Mouse (Mus musculus) embryo, embryonic 9.5 days (tissue): ENCODE measurements around the gene Snx30.

ENCODE experiments used
- DNase-seq: peaks from one replicate; pipeline ENCODE4 v3.0.0-alpha.2; 2017; ENCODE audit errors: extremely low spot score

Snx30 gene

GRCm38 (mm10) chr4:59823470-59823869 lies 17.8 kb downstream of the Snx30 start:
- no peak for DNase-seq

DNA sequence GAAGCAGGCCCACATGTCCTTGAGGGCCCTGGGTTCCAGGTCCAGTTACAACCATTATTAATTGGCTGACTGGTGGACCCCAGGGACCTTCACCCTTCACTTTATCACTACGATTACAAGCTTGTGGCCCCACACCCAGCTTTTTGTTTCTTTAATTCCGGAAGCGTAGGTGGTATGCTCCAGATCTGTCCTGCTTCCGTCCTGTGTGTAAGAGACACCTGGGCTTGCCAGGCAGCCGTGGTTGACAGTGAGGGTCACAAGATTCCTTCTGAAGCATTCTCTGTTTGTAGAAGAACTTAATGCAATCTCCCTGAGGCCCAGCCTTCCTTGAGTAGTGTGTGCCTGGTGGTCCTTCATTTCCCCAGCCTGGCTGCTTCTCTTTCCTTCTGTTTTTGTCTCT lies 19.2 kb downstream of the Snx30 start:
- DNase-seq = no peak

DNA sequence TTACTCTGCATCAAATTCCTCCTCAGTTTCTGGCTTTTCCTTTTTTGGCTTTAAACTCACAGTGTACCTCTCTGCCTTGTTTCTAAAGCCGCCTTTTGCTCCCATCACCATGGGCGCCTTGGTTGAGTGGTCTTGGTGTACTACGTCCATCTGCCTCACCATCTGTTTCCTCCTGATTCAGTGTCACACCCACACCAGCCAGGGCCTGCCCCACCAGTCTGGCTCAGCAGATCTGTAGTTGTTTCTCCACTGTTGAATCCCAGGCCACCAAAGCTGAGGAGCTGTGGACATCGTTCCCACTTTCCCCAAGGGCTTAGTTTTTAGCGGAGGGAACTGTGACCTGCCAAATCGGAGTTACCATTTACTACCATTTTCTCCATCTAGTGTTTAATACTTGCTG lies 20.0 kb downstream of the Snx30 start:
- DNase-seq = no peak

GRCm38 (mm10) chr4:59826381-59826780 lies 20.7 kb downstream of the Snx30 start:
- DNase-seq = no peak

GRCm38 (mm10) chr4:59829072-59829471 lies 23.4 kb downstream of the Snx30 start:
- DNase-seq = no peak

DNA sequence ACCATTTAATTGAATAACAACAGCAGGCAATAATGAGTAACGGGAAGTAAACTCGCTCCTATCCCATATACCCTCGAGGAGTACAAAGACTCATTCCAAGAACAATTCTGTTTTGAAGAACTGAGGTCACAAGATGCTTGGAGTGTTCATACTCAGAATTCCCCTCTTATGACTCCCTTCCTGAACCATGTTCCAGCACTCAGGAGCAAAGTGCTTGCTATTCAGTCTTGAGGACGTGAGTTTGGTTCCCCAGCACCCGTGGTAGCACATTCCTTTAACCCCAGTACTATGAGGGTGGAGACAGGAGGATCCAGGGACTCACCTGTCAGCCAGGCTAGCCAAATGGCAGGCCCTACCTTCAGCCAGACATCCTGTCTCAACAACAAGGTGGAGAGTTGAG lies 25.4 kb downstream of the Snx30 start:
- no peak for DNase-seq

- no peak for DNase-seq
Measured at GRCm38 (mm10) chr4:59832810-59833209, 27.2 kb downstream of the Snx30 start.

GRCm38 (mm10) chr4:59837659-59838058 lies 32.0 kb downstream of the Snx30 start:
- DNase-seq = no peak

DNA sequence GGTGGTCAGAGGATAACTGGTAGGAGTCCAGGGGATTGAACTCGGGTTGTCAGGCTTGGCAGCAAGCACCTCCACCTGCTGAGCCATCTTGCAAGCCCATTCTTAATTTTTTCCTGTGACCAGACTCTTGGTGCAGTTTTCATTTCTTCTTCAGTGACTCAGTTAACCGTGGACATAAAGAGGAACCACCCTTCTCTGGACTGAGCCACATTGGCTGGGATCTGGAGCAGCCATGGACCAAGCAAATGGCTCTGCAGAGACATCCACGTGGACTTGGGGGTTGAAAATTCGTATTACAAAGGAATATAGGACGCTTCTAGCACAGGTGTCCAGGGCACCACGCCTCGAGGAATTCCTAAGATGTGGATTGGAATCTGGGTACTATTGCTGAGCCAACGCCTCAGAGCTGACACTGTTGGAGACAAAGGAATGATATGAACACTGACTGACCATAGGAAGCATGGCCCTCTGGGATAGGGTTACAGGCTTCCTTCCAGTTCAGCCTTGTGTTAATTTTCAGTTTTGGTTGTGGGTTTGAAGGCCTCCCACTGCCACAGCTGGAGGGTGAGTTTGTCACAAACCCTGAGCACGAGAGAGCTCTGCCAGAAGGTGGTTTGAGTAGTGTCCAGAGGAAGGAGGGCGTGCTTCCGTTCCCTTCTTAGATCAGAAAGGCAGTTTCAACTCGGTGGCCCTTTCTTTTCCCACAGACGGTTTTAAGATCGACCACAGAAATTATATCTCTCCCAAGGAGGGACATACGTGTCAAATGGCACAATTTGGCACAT lies 39.0 kb downstream of the Snx30 start:
- no peak for DNase-seq

GRCm38 (mm10) chr4:59845245-59845637 lies 39.6 kb downstream of the Snx30 start:
- DNase-seq = no peak

DNA sequence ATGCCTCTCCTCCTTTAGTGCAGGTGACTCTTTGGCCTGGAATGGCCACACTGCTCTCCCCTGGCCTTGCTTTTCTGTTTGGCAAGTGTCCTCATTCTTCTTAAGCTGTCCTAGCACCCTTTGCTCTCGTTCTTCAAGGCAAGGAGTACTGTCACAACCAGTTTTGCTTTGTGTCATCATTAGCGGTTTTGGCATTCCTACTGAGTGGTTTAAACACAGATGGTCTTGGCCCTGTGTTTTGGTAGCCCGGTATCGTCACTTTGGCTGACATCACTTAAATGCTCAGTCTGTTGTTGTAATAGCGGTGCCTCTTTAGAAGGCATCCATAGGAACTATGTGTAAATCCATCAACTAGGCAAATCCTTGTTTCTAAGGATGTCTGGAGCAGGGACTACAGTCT lies 41.8 kb downstream of the Snx30 start:
- DNase-seq = no peak

- DNase-seq = peak; percentile 71
Measured at GRCm38 (mm10) chr4:59850181-59850580, 44.5 kb downstream of the Snx30 start.

DNA sequence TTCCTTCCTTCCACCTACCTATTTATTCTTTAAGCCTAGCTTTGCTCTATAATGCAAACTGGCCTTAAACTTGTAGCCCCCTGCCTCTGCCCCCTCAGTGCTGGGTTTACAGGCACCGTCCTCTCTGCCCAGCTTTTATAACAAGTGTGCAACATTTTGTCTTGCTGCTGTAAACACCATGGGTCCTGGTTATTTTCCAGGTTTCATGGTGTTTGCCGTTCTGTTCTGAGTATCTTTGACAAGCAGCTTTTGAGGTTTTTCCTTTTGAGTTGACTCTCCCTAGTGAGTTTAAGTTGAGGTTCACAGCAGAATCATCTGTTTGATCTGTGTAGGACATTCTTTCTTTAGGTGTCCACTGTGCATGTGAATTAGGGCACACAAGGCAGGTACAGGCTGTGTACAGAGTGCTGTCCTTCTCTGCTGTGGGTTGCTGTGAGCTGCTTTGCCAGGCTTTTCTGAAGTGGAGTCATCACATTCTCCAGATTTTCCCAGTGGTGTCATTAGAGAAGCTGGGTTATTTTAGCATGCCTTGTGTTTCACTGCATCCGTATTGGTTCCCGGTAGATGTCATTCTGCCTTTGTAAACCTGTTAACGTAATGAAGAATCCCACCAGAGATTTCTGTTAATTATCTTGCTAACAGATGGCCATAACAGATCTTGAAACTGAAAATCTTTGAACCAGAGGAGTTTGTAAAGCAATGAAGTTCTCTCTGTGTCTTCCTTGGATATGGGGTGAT lies 45.4 kb downstream of the Snx30 start:
- no peak for DNase-seq

GRCm38 (mm10) chr4:59853155-59853554 lies 47.5 kb downstream of the Snx30 start:
- no peak for DNase-seq

DNA sequence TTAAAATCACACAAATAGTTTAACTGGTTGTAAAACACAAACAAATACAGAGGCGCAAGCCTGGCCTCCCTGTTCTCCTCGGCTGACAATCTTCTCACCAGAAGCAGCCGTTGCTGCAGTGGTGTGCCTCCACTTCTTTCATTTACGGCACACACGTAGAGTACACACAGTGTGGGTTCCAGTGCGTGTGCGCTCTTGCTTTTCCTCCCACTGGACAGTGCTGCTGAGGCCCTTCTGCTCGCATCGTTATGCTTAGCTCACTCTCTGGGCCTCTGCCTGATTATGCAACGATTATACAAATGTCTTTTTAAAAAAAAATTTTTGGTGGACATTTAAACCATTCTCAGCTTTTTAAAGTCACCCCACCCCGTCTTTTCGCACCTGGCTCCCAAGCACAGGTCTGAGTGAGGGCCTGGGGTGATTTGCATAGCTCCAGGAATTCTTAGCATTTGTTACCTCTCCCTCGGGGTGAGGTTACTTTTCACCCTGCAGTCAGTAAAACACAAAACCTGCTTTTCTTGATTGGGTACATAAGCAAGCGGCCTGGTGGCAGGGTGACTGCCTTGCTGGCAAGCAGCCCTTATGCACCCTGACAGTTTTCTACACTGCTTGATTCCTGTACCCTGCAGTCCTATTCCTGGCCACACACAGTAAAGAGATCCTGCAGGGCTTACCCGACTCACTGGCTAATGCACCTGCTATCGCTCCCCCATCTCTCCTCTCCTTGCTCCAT lies 54.2 kb downstream of the Snx30 start:
- DNase-seq = no peak

DNA sequence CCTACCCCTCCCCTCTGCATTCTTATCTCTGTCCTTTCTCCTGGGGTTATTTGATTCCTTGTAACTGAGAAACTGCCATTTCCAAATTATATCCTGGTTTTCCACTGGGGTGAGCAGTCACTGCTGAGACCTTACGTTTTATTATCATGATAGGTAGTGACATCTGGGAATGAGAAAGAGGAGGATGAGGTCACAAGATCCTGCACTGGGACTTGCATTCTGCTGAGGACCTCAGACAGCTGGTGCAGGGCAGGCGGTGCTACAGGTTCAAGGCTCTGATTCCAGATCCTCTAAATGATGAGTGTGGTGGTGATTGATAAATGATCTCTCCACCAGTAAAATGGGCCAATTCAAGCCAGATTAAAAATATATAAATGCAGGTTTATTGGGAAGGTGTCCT lies 54.8 kb downstream of the Snx30 start:
- DNase-seq = no peak

- no peak for DNase-seq
Measured at GRCm38 (mm10) chr4:59861871-59862270, 56.2 kb downstream of the Snx30 start.

DNA sequence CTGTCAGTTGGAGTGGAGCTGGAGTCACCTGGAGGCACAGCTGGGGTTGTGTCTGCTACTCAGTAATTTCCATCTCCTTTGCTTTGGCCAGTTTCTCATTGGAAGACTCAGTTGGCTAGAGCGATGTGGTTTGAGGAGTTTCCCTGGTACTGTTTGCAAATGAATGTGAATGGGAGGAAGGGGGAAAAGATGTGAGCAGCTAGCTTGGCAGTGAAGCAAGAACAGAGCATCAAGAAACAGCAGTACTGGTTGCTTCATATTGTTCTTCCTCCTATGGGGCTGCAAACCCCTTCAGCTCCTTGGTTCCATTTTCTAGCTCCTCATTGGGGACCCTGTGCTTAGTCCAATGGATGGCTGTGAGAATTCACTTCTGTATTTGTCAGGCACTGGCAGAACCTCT lies 56.7 kb downstream of the Snx30 start:
- no peak for DNase-seq

DNA sequence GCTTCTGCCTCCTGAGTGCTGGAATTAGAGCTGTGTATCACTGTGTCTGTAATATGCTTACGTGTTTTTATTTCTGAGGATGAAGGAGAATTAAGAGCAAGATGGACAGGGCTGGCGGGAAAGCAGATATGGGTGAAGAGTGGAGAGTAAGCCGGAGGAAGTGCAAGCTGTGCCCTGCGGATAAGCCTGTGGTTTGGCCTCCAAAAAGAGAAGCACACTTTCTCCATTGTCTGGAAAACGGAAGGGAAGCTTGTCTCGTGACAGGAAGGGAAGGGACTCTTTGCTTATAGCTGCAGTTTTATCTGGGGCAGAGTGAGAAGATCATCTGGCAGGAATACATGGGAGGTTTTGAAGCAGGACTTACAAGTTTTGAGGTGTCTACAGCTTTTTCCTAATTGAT lies 58.2 kb downstream of the Snx30 start:
- DNase-seq = no peak

DNA sequence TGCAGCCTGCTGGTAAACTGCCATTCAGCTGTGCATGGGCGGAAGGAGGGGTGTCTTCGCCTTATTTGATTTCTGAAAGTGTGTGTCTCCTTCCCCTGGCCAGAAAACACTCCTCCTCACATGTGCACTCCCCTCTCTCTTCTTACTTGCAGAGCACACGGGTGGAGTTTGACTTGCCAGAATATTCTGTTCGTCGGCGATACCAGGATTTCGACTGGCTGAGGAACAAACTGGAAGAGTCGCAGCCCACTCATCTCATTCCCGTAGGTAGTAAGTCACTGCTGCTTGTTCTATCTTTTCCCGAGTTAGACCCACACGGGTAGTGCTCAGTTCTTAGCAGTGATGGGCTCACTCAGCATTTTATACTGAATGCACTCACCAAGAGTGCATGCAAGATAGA lies 62.4 kb downstream of the Snx30 start:
- DNase-seq = no peak

- no peak for DNase-seq
Measured at GRCm38 (mm10) chr4:59869488-59870057, 63.9 kb downstream of the Snx30 start.

DNA sequence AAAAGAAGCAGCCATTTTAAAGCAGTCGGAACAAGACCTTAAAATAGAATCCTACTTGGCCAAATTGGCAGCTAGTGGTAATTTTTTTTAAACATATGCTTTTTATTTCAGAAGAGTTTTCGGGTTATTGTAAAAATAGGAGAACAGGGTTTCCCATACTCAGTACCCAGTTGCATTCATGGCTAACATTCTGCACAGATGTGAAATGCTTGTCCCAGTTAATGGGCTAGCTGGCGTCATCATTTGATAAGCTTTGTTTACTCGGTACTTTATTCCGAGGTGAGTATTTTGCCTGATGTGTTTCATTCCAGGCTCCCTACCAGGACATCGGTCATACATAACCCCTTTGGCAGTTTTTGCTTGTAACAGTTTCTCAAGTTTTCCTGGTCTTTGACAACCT lies 64.8 kb downstream of the Snx30 start:
- DNase-seq = no peak
